Mouse (Mus musculus): ENCODE data around the gene Acpp. TPM values are rescaled to one million over a fixed set of nuclear protein-coding genes. Genes with fewer than 3 reads are reported as not detected.

The Acpp gene
- polyA plus RNA-seq, 1 experiment from 2014 or later: 9.8 TPM

- Histone ChIP-seq H3K9ac (ENCODE audit: low read length) (peak within 1 kb of the TSS; percentile 95), H3K4me3 (ENCODE audit: low read depth, low read length) (peak within 1 kb of the TSS; percentile 97), H3K27me3 (ENCODE audit: control insufficient read depth, insufficient read depth, low read length) (no peaks in the 10 kb centered on the region), H3K4me1 (replicated peaks; ENCODE audit: control insufficient read depth, insufficient read depth) (no peaks in the 10 kb centered on the region), H3K9me3 (ENCODE audit: control insufficient read depth, low read length) (no peaks in the 10 kb centered on the region), H3K27ac (replicated peaks) (peak within 1 kb of the TSS; percentile 92), H3K4me2 (replicated peaks; ENCODE audit: low read depth) (peak within 1 kb of the TSS; percentile 70), H3K36me3 (ENCODE audit: control insufficient read depth, insufficient read depth, low read length) (no peaks in the 10 kb centered on the region)
- ATAC-seq (ENCODE audit: low FRiP score, low TSS enrichment): peak; percentile 99
- TF ChIP-seq CTCF (IDR thresholded peaks at IDR 0.05; ENCODE audit: low read depth) (no peak; the same call in 1 of the 2 replicates), EP300 (optimal IDR thresholded peaks at IDR 0.05) (no peak)
- peak; percentile 100 for DNase-seq (ENCODE audit: low spot score)
- under 1% methylated on average over 44 of the region's 60 CpGs for WGBS
Measured at GRCm38 (mm10) chr9:104262823-104263352, 74.7 kb downstream of the Acpp start, which contains the start of gene Dnajc13. Gene Dnajc13, minus strand, starts transcription at chr9:104262930.

DNA sequence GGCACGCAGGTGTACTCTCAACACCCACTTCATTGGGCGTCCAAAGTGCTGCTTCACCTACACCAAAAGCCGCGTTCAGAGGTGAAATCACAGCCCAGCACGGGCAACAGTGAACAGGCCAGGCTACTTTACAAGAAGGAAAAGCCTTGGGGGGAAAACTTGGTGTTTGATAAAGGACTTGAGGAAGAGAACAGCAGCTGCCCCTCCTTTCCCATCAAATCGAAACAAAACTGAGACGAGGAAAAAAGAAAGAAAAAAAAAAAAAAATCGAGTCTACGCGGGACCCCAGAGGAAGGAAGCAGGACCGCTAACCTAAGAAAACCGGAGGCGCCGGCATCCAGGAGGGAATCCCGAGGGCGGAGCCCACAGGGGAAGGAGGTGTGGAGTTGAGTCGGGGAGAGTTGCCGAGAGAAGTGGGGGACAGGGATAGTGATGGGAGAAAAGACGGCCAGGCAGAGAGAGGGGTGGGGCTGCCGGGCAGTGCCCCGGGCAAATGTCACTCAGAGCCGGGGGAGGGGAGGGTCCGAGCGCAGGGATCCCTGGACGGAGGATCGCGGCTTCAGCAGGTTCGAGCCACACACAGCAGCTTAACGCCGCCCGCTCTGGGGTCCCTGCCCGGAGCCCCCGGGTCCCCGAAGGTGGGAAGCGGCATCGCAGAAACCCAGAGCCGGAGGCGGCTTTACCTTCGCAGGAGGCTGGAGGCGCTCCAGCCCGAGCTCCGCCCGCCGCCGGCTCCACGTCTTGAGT is 75.4 kb downstream of the Acpp start:
- H3K4me2 ChIP-seq (replicated peaks; ENCODE audit: low read depth): peak overlapping the region; percentile 70
- ATAC-seq (ENCODE audit: low FRiP score, low TSS enrichment): peak; percentile 35
- H3K27ac ChIP-seq (replicated peaks): peak overlapping the region; percentile 92
- no peaks in the 10 kb centered on the region for H3K4me1 ChIP-seq (replicated peaks; ENCODE audit: control insufficient read depth, insufficient read depth)
- H3K9ac ChIP-seq (ENCODE audit: low read length): peak overlapping the region; percentile 95
- no peaks in the 10 kb centered on the region for H3K36me3 ChIP-seq (ENCODE audit: control insufficient read depth, insufficient read depth, low read length)
- H3K27me3 ChIP-seq (ENCODE audit: control insufficient read depth, insufficient read depth, low read length): no peaks in the 10 kb centered on the region
- under 1% methylated on average over 37 of the region's 46 CpGs for WGBS
- no peak for TF ChIP-seq CTCF (IDR thresholded peaks at IDR 0.05; ENCODE audit: low read depth)
- peak overlapping the region; percentile 97 for H3K4me3 ChIP-seq (ENCODE audit: low read depth, low read length)
- H3K9me3 ChIP-seq (ENCODE audit: control insufficient read depth, low read length): no peaks in the 10 kb centered on the region
- DNase-seq (ENCODE audit: low spot score): peak; percentile 61

GRCm38 (mm10) chr9:104260306-104260705 is 77.2 kb downstream of the Acpp start:
- 45% methylated on average over 4 of the region's 4 CpGs for WGBS
- Histone ChIP-seq H3K27me3 (ENCODE audit: control insufficient read depth, insufficient read depth, low read length) (no peaks in the 10 kb centered on the region), H3K9me3 (ENCODE audit: control insufficient read depth, low read length) (no peaks in the 10 kb centered on the region), H3K4me1 (replicated peaks; ENCODE audit: control insufficient read depth, insufficient read depth) (no peaks in the 10 kb centered on the region), H3K9ac (ENCODE audit: low read length) (no peak overlapping the region), H3K4me2 (replicated peaks; ENCODE audit: low read depth) (no peak overlapping the region), H3K36me3 (ENCODE audit: control insufficient read depth, insufficient read depth, low read length) (no peaks in the 10 kb centered on the region), H3K27ac (replicated peaks) (no peak overlapping the region), H3K4me3 (ENCODE audit: low read depth, low read length) (no peak overlapping the region)
- DNase-seq (ENCODE audit: low spot score): no peak
- no peak for ATAC-seq (ENCODE audit: low FRiP score, low TSS enrichment)
- no peak for TF ChIP-seq EP300 (optimal IDR thresholded peaks at IDR 0.05)
- TF ChIP-seq CTCF (IDR thresholded peaks at IDR 0.05; ENCODE audit: low read depth): no peak

DNA sequence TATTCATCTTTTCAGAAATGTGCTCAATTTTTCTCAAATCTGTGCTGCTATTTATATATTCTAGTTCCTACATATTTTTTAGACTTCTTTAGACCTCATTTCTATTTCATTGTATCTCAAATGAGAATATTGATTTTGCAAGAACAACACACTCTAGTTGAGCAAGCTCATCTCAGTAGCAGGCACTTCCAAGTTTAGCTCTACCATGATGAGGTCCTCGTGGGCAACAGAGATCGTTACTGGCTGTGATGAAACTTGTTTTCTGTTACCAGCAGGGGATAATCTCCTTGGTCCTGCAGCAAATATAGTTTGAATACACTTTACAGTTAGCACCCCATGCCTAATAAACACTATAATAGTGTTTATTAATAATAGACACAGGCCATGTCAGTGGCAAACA is 81.5 kb downstream of the Acpp start:
- no peak for ATAC-seq (ENCODE audit: low FRiP score, low TSS enrichment)
- 72% methylated on average over 2 of the region's 2 CpGs for WGBS

GRCm38 (mm10) chr9:104254408-104255180 is 83.0 kb downstream of the Acpp start:
- Histone ChIP-seq H3K4me3 (ENCODE audit: low read depth, low read length) (no peak overlapping the region), H3K27ac (replicated peaks) (no peak overlapping the region), H3K9ac (ENCODE audit: low read length) (no peak overlapping the region), H3K36me3 (ENCODE audit: control insufficient read depth, insufficient read depth, low read length) (no peaks in the 10 kb centered on the region), H3K27me3 (ENCODE audit: control insufficient read depth, insufficient read depth, low read length) (no peaks in the 10 kb centered on the region), H3K4me2 (replicated peaks; ENCODE audit: low read depth) (no peak overlapping the region), H3K4me1 (replicated peaks; ENCODE audit: control insufficient read depth, insufficient read depth) (no peaks in the 10 kb centered on the region), H3K9me3 (ENCODE audit: control insufficient read depth, low read length) (no peaks in the 10 kb centered on the region)
- no peak for TF ChIP-seq CTCF (IDR thresholded peaks at IDR 0.05; ENCODE audit: low read depth)
- no peak for TF ChIP-seq EP300 (optimal IDR thresholded peaks at IDR 0.05)
- ATAC-seq (ENCODE audit: low FRiP score, low TSS enrichment): 0 out of 2 replicates have a peak, but pooled peaks have one; percentile 26
- no peak for DNase-seq (ENCODE audit: low spot score)
- WGBS: 57% methylated on average over 9 of the region's 9 CpGs

More for the DNA sequence above, 81.5 kb downstream of the Acpp start:
- H3K27ac ChIP-seq (replicated peaks): no peak overlapping the region
- no peaks in the 10 kb centered on the region for H3K36me3 ChIP-seq (ENCODE audit: control insufficient read depth, insufficient read depth, low read length)
- no peak for DNase-seq (ENCODE audit: low spot score)
- H3K4me2 ChIP-seq (replicated peaks; ENCODE audit: low read depth): no peak overlapping the region
- no peaks in the 10 kb centered on the region for H3K9me3 ChIP-seq (ENCODE audit: control insufficient read depth, low read length)
- no peak overlapping the region for H3K4me3 ChIP-seq (ENCODE audit: low read depth, low read length)
- H3K4me1 ChIP-seq (replicated peaks; ENCODE audit: control insufficient read depth, insufficient read depth): no peaks in the 10 kb centered on the region
- TF ChIP-seq CTCF (IDR thresholded peaks at IDR 0.05; ENCODE audit: low read depth) (no peak), EP300 (optimal IDR thresholded peaks at IDR 0.05) (no peak)
- H3K27me3 ChIP-seq (ENCODE audit: control insufficient read depth, insufficient read depth, low read length): no peaks in the 10 kb centered on the region
- H3K9ac ChIP-seq (ENCODE audit: low read length): no peak overlapping the region
